Mouse (Mus musculus) fat pad, adult 2 months (tissue): ENCODE data around the gene Ugt1a6a.
"Not testable (repeated sequence)": the region's sequence is repeated elsewhere in the genome, so short reads cannot be mapped to it uniquely, and the experiment has no call there.

Experiments used
- DNase-seq: peaks from one replicate; pipeline ENCODE4 v3.0.0-alpha.2; 2011; ENCODE audit warnings: low read depth, low spot score; ENCODE audit errors: extremely low read depth

Gene Ugt1a6a

GRCm38 (mm10) chr1:88133908-88134456, 627 bp upstream of the Ugt1a6a start:
- DNase-seq, result no peak

GRCm38 (mm10) chr1:88135229-88135904, 758 bp downstream of the Ugt1a6a start:
- not testable (repeated sequence) for DNase-seq

- DNase-seq, result no peak
These were observed 2.0 kb downstream of the Ugt1a6a start for GRCm38 (mm10) chr1:88136646-88137045.

- DNase-seq, result no peak
These were observed 2.7 kb downstream of the Ugt1a6a start for GRCm38 (mm10) chr1:88137264-88137663.

GRCm38 (mm10) chr1:88138145-88138544, 3.5 kb downstream of the Ugt1a6a start:
- no peak for DNase-seq

- DNase-seq, result not testable (repeated sequence)
These were observed 5.9 kb downstream of the Ugt1a6a start for GRCm38 (mm10) chr1:88140492-88140891.

- not testable (repeated sequence) for DNase-seq
These were observed 9.5 kb downstream of the Ugt1a6a start for GRCm38 (mm10) chr1:88143966-88144675.

- not testable (repeated sequence) for DNase-seq
These were observed 10.7 kb downstream of the Ugt1a6a start for GRCm38 (mm10) chr1:88145278-88145677.

GRCm38 (mm10) chr1:88150133-88150532, 15.5 kb downstream of the Ugt1a6a start:
- not testable (repeated sequence) for DNase-seq

- no peak for DNase-seq
These were observed 23.8 kb downstream of the Ugt1a6a start for GRCm38 (mm10) chr1:88158430-88158829.

GRCm38 (mm10) chr1:88165711-88166110, 31.1 kb downstream of the Ugt1a6a start, which contains the start of gene Ugt1a5:
Gene Ugt1a5 (plus strand): TSS chr1:88166012.
- no peak for DNase-seq

- DNase-seq, result not testable (repeated sequence)
These were observed 37.6 kb downstream of the Ugt1a6a start for GRCm38 (mm10) chr1:88172190-88172589.

- DNase-seq, result no peak
These were observed 45.0 kb downstream of the Ugt1a6a start for GRCm38 (mm10) chr1:88179657-88180056.

GRCm38 (mm10) chr1:88186325-88186935, 51.8 kb downstream of the Ugt1a6a start:
- DNase-seq, result no peak

- no peak for DNase-seq
These were observed 57.5 kb downstream of the Ugt1a6a start for GRCm38 (mm10) chr1:88192136-88192535.

GRCm38 (mm10) chr1:88195687-88196086, 61.1 kb downstream of the Ugt1a6a start:
- DNase-seq, result no peak

- no peak for DNase-seq
These were observed 62.8 kb downstream of the Ugt1a6a start for GRCm38 (mm10) chr1:88197443-88197842.

GRCm38 (mm10) chr1:88199996-88200395, 65.4 kb downstream of the Ugt1a6a start:
- DNase-seq, result no peak

GRCm38 (mm10) chr1:88200456-88200855, 65.8 kb downstream of the Ugt1a6a start, which contains the start of gene Ugt1a2:
Gene Ugt1a2 (plus strand): TSS chr1:88200601.
- DNase-seq, result no peak

GRCm38 (mm10) chr1:88205294-88205922, 70.8 kb downstream of the Ugt1a6a start, which contains the start of gene Dnajb3:
Gene Dnajb3 (minus strand): TSS chr1:88205782.
- DNase-seq, result no peak
